Mouse (Mus musculus) forebrain, embryonic 14.5 days (tissue): ENCODE data around the gene Fgf4. TPM values are rescaled to one million over a fixed set of nuclear protein-coding genes. Genes with fewer than 3 reads are reported as not detected.

Source experiments
- ATAC-seq: fragments of 200-750 bp; cut with Nextera tagmentation; 2 replicates; pipeline ENCODE4 v1.8.0; 2017; ENCODE audit warnings: mild to moderate bottlenecking, moderate library complexity
- DNase-seq: peaks from one replicate; pipeline ENCODE4 v3.0.0-alpha.2; 2015; ENCODE audit warnings: low spot score
- H3K27ac ChIP-seq: fragments of 300-500 bp; sonication (generic); 2 replicates; pipeline ENCODE4 v1.5.1; 2014; ENCODE audit warnings: low read depth, mild to moderate bottlenecking, control low read depth, low read length, moderate library complexity
- H3K27me3 ChIP-seq: fragments of 300-500 bp; sonication (generic); replicated peaks from 2 replicates; pipeline ENCODE4 v1.6.1; 2014; ENCODE audit warnings: low read length, control low read depth, mixed read lengths; ENCODE audit not compliant: control insufficient read depth, insufficient read depth
- H3K36me3 ChIP-seq: fragments of 300-500 bp; sonication (generic); 2 replicates; pipeline ENCODE4 v1.6.1; 2014; ENCODE audit warnings: low read length, control low read depth; ENCODE audit not compliant: control insufficient read depth, insufficient read depth
- H3K4me1 ChIP-seq: fragments of 300-500 bp; sonication (generic); 2 replicates; pipeline ENCODE4 v1.6.1; 2014; ENCODE audit warnings: antibody characterized with exemption, low read length, control low read depth; ENCODE audit not compliant: control insufficient read depth, insufficient read depth
- H3K4me2 ChIP-seq: fragments of 300-500 bp; sonication (generic); 2 replicates; pipeline ENCODE4 v1.6.1; 2014; ENCODE audit warnings: mild to moderate bottlenecking, control low read depth, low read length
- H3K4me3 ChIP-seq: fragments of 300-500 bp; sonication (generic); 2 replicates; pipeline ENCODE4 v1.5.1; 2014; ENCODE audit warnings: low read depth, low read length, control low read depth
- H3K9ac ChIP-seq: fragments of 300-500 bp; sonication (generic); 2 replicates; pipeline ENCODE4 v1.6.1; 2014; ENCODE audit warnings: mild to moderate bottlenecking, low read length, control low read depth, moderate library complexity
- H3K9me3 ChIP-seq: fragments of 300-500 bp; sonication (generic); replicated peaks from 2 replicates; pipeline ENCODE4 v1.6.1; 2016; ENCODE audit warnings: low read length, control low read depth, mixed read lengths; ENCODE audit not compliant: control insufficient read depth
- WGBS: fragments of 180-500 bp; shearing (Covaris S2); extraction: QIAGEN DNeasy Blood & Tissue Kit; methylation state at CpG from one replicate; pipeline ENCODE4 v1.1.7; 2014; 5-methylcytosine and 5-hydroxymethylcytosine counted together
- polyA plus RNA-seq: library from polyadenylated mRNA; unstranded; fragments of >200 nt; fragmentation: Nextera tagmentation; extraction: Ambion mirVana; gene quantifications from 2 replicates; pipeline ENCODE4 v1.2.1, GENCODE M21; 2014

Gene Fgf4
- polyA plus RNA-seq, 1 experiment from 2014 or later: not detected

DNA sequence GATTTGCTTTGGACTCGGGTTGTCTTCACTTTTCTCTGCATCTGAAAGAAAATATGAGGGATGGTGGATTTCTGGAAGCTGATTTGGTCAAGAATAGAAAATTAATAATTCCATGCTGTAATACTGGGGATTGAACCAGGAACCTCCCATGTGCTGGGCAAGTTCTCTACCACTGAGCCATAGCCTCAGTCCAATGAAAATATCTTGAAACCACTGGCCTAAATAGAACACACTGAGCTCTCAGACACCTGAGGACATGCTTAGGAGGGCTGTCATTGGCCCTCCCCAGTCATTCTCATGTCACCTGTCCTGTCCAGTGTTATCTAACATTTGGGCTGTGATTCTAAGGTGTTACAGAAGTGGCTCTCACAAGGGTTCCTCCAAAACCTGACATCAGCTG, 64.0 kb downstream of the Fgf4 start:
- H3K4me3 ChIP-seq: no peak overlapping the region
- no peak overlapping the region for H3K27ac ChIP-seq
- no peaks in the 10 kb centered on the region for H3K36me3 ChIP-seq
- ATAC-seq (no peak), DNase-seq (no peak)
- H3K27me3 ChIP-seq: no peaks in the 10 kb centered on the region
- no peaks in the 10 kb centered on the region for H3K9me3 ChIP-seq
- H3K9ac ChIP-seq: no peak overlapping the region
- no peak overlapping the region for H3K4me2 ChIP-seq
- WGBS: 85% methylated on average over 1 of the region's 1 CpGs
- peaks cover 6% of the 10 kb centered on the region for H3K4me1 ChIP-seq

GRCm38 (mm10) chr7:144912897-144913296, 65.7 kb downstream of the Fgf4 start:
- H3K27me3 ChIP-seq: no peaks in the 10 kb centered on the region
- no peaks in the 10 kb centered on the region for H3K9me3 ChIP-seq
- no peak overlapping the region for H3K27ac ChIP-seq
- H3K4me1 ChIP-seq: peaks cover 8% of the 10 kb centered on the region
- no peak overlapping the region for H3K4me3 ChIP-seq
- H3K9ac ChIP-seq: no peak overlapping the region
- ATAC-seq (no peak), DNase-seq (peak; percentile 37)
- no peak overlapping the region for H3K4me2 ChIP-seq
- H3K36me3 ChIP-seq: peaks cover 9% of the 10 kb centered on the region
- 58% methylated on average over 4 of the region's 4 CpGs for WGBS

DNA sequence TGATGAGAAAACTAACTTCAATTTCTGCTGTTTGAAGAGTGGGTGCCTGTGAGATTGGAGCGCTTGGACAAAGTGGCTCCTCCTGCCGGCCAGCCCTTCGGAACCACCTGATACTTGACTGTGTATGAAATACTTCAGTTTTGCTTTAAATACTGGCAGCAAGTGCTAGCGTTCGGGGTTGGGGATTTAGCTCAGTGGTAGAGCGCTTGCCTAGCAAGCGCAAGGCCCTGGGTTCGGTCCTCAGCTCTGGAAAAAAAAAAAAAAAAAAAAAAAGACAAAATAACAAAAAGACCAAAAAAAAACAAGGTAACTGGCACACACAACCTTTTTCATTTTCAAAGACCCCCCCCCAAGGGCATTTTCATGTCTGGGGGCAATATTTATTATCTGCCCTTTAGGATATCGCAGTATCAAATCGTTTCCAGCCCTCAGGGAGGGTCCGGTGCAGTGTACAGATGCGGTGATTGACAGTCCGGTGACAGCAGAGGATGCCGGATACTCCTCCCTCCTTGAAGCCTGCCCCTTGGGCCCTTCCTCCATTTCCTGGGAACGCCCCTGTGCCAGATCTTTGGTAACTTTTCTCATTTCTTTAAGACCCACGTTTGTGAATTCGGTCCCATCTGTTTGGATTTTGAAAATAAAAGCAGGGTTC, 67.3 kb downstream of the Fgf4 start:
- H3K9me3 ChIP-seq: no peaks in the 10 kb centered on the region
- 8% methylated on average over 17 of the region's 17 CpGs for WGBS
- peaks cover 8% of the 10 kb centered on the region for H3K4me1 ChIP-seq
- H3K9ac ChIP-seq: peak overlapping the region; percentile 86
- H3K36me3 ChIP-seq: peaks cover 22% of the 10 kb centered on the region
- H3K27me3 ChIP-seq: no peaks in the 10 kb centered on the region
- peak overlapping the region; percentile 90 for H3K4me2 ChIP-seq
- peak overlapping the region; percentile 90; the same call in 1 of the 2 replicates for H3K27ac ChIP-seq
- ATAC-seq (peak; percentile 94), DNase-seq (peak; percentile 36)
- peak overlapping the region; percentile 89 for H3K4me3 ChIP-seq

Other genes starting within 250 kb of the Fgf4 start
- gene Ano1, start 95.4 kb upstream of the Fgf4 start, polyA plus RNA-seq: 6.0 and 7.8 TPM in 2 replicates
- gene Fgf3, start 9.3 kb upstream of the Fgf4 start, polyA plus RNA-seq: 2.0 and 3.2 TPM in 2 replicates
- 28.1 and 36.3 TPM in 2 replicates for gene Fgf15, start 49.2 kb downstream of the Fgf4 start, polyA plus RNA-seq
- gene LTO1, start 67.7 kb downstream of the Fgf4 start, polyA plus RNA-seq: 26.7 and 27.8 TPM in 2 replicates
- gene Ccnd1, start 92.6 kb downstream of the Fgf4 start, polyA plus RNA-seq: 60.8 and 70.3 TPM in 2 replicates